Mouse (Mus musculus) lung, postnatal 10 days (tissue): ENCODE results near the gene Trim52.
"Not testable (repeated sequence)": the region's sequence is repeated elsewhere in the genome, so short reads cannot be mapped to it uniquely, and the experiment has no call there.

Experiments
- DNase-seq: peaks from one replicate; pipeline ENCODE4 v3.0.0; 2021

Trim52 gene

GRCm38 (mm10) chr14:106105980-106106379 lies at the start of gene Trim52:
Gene Trim52, plus strand, starts transcription at chr14:106106198.
- DNase-seq = no peak

GRCm38 (mm10) chr14:106072608-106073007 lies 33.4 kb upstream of the Trim52 start:
- DNase-seq = no peak

GRCm38 (mm10) chr14:106075181-106076064 lies 30.6 kb upstream of the Trim52 start:
- peak; percentile 11 for DNase-seq

- DNase-seq = no peak
Measured at GRCm38 (mm10) chr14:106088480-106089037, 17.4 kb upstream of the Trim52 start.

- no peak for DNase-seq
Measured at GRCm38 (mm10) chr14:106096816-106097215, 9.2 kb upstream of the Trim52 start.

- DNase-seq = no peak
Measured at GRCm38 (mm10) chr14:106100858-106101257, 5.1 kb upstream of the Trim52 start.

- DNase-seq = no peak
Measured at GRCm38 (mm10) chr14:106106425-106106824, 427 bp downstream of the Trim52 start.

- DNase-seq = no peak
Measured at GRCm38 (mm10) chr14:106119371-106119770, 13.4 kb downstream of the Trim52 start.

- no peak for DNase-seq
Measured at GRCm38 (mm10) chr14:106136272-106136671, 30.3 kb downstream of the Trim52 start.

- no peak for DNase-seq
Measured at GRCm38 (mm10) chr14:106151188-106151587, 45.2 kb downstream of the Trim52 start.

GRCm38 (mm10) chr14:106154879-106155576 lies 49.0 kb downstream of the Trim52 start:
- DNase-seq = no peak

- no peak for DNase-seq
Measured at GRCm38 (mm10) chr14:106156533-106156932, 50.5 kb downstream of the Trim52 start.

GRCm38 (mm10) chr14:106162331-106162730 lies 56.3 kb downstream of the Trim52 start:
- no peak for DNase-seq

GRCm38 (mm10) chr14:106163196-106163595 lies 57.2 kb downstream of the Trim52 start:
- DNase-seq = no peak

GRCm38 (mm10) chr14:106163933-106164332 lies 57.9 kb downstream of the Trim52 start:
- not testable (repeated sequence) for DNase-seq

GRCm38 (mm10) chr14:106176879-106177278 lies 70.9 kb downstream of the Trim52 start:
- DNase-seq = no peak

GRCm38 (mm10) chr14:106178245-106178644 lies 72.2 kb downstream of the Trim52 start:
- DNase-seq = no peak

- DNase-seq = no peak
Measured at GRCm38 (mm10) chr14:106179102-106179727, 73.2 kb downstream of the Trim52 start.

- no peak for DNase-seq
Measured at GRCm38 (mm10) chr14:106179728-106180125, 73.7 kb downstream of the Trim52 start.

- DNase-seq = no peak
Measured at GRCm38 (mm10) chr14:106180616-106181015, 74.6 kb downstream of the Trim52 start.

- no peak for DNase-seq
Measured at GRCm38 (mm10) chr14:106183985-106184384, 78.0 kb downstream of the Trim52 start.
